Mouse (Mus musculus) cerebellum, adult 18-20 months (tissue): ENCODE measurements around the gene Tecpr2.
A peak's percentile ranks its signal among the peaks of the same experiment; 100 is the strongest.
"Not testable (repeated sequence)": the region's sequence is repeated elsewhere in the genome, so short reads cannot be mapped to it uniquely, and the experiment has no call there.

Experiments
- DNase-seq, 2 experiments: peaks; one replicate each; pipeline ENCODE4 v3.0.0; 2021

Gene Tecpr2

GRCm38 (mm10) chr12:110889036-110890020 is at the start of gene Tecpr2, which contains the start of gene Cinp:
Gene Tecpr2 (plus strand): TSS chr12:110889264.
Gene Cinp (minus strand): TSS chr12:110889145.
- peak; percentile 97 to 99 for DNase-seq

GRCm38 (mm10) chr12:110840348-110841198 is 48.5 kb upstream of the Tecpr2 start, which contains the start of gene Mok:
Gene Mok (minus strand): TSS chr12:110840939.
- peak; percentile 94 to 97 for DNase-seq

GRCm38 (mm10) chr12:110841731-110842493 is 47.2 kb upstream of the Tecpr2 start:
- no peak for DNase-seq

GRCm38 (mm10) chr12:110843194-110844048 is 45.6 kb upstream of the Tecpr2 start:
- peak; percentile 81 to 92 for DNase-seq

- DNase-seq = peak; percentile 27 to 29
Observed at GRCm38 (mm10) chr12:110844227-110845130, 44.6 kb upstream of the Tecpr2 start.

GRCm38 (mm10) chr12:110845131-110845880 is 43.8 kb upstream of the Tecpr2 start:
- peak; percentile 87 to 90 for DNase-seq

- DNase-seq = no peak
Observed at GRCm38 (mm10) chr12:110846191-110846765, 42.8 kb upstream of the Tecpr2 start.

- peak; percentile 86 to 93 for DNase-seq
Observed at GRCm38 (mm10) chr12:110850010-110850928, 38.8 kb upstream of the Tecpr2 start, which contains the start of gene Zfp839. Gene Zfp839 (plus strand): TSS chr12:110850253.

- no peak for DNase-seq
Observed at GRCm38 (mm10) chr12:110850929-110851256, 38.2 kb upstream of the Tecpr2 start.

GRCm38 (mm10) chr12:110851414-110851813 is 37.6 kb upstream of the Tecpr2 start:
- no peak for DNase-seq

- no peak for DNase-seq
Observed at GRCm38 (mm10) chr12:110851923-110852322, 37.1 kb upstream of the Tecpr2 start.

GRCm38 (mm10) chr12:110854786-110855737 is 34.0 kb upstream of the Tecpr2 start:
- DNase-seq = no peak

GRCm38 (mm10) chr12:110857196-110857595 is 31.9 kb upstream of the Tecpr2 start:
- DNase-seq = no peak

- DNase-seq = not testable (repeated sequence)
Observed at GRCm38 (mm10) chr12:110858681-110859080, 30.4 kb upstream of the Tecpr2 start.

- no peak for DNase-seq
Observed at GRCm38 (mm10) chr12:110860293-110860692, 28.8 kb upstream of the Tecpr2 start.

- no peak for DNase-seq
Observed at GRCm38 (mm10) chr12:110861256-110861655, 27.8 kb upstream of the Tecpr2 start.

GRCm38 (mm10) chr12:110864008-110864407 is 25.1 kb upstream of the Tecpr2 start:
- DNase-seq = no peak
